Comparison of ENCODE assay signal across 16 mouse cellular contexts in genomic region chr12:4048031-4048430, GRCm38 (mm10).
"Had no signal": no experiment of that assay in that cellular context is flagged by ENCODE, and none has a peak within 500 bp of the region (broad histone marks: within the 10 kb centered on the region; RNA-seq: fewer than 3 reads in every experiment).

No protein-coding gene starts in this region.

- H3K4me1 ChIP-seq: kidney, embryonic 15.5 days; liver, embryonic 13.5 days; midbrain, embryonic 12.5 days; midbrain, embryonic 15.5 days; neural tube, embryonic 12.5 days; neural tube, embryonic 15.5 days had no signal

- H3K9ac ChIP-seq: kidney, embryonic 15.5 days; liver, embryonic 13.5 days; midbrain, embryonic 12.5 days; midbrain, embryonic 15.5 days; neural tube, embryonic 12.5 days; neural tube, embryonic 15.5 days had no signal

- H3K27me3 ChIP-seq: kidney, embryonic 15.5 days; liver, embryonic 13.5 days; midbrain, embryonic 12.5 days; midbrain, embryonic 15.5 days; neural tube, embryonic 12.5 days; neural tube, embryonic 15.5 days had no signal

- H3K36me3 ChIP-seq: kidney, embryonic 15.5 days; liver, embryonic 13.5 days; midbrain, embryonic 12.5 days; midbrain, embryonic 15.5 days; neural tube, embryonic 12.5 days; neural tube, embryonic 15.5 days had no signal

- H3K4me3 ChIP-seq: kidney, embryonic 15.5 days; left cerebral cortex, adult 2 months; liver, embryonic 13.5 days; midbrain, embryonic 12.5 days; midbrain, embryonic 15.5 days; neural tube, embryonic 12.5 days; neural tube, embryonic 15.5 days had no signal

- DNase-seq: kidney, adult 2 months; kidney, postnatal 10 days; kidney, postnatal 36 days; layer of hippocampus, postnatal 36 days; liver, embryonic 13.5 days; lung, adult 2 months; lung, postnatal 14 days; lung, postnatal 4 days; retina, postnatal 1 day had no signal

- H3K27ac ChIP-seq: kidney, embryonic 15.5 days; left cerebral cortex, adult 2 months; liver, embryonic 13.5 days; midbrain, embryonic 12.5 days; midbrain, embryonic 15.5 days; neural tube, embryonic 12.5 days; neural tube, embryonic 15.5 days had no signal

- H3K9me3 ChIP-seq: kidney, embryonic 15.5 days; liver, embryonic 13.5 days; midbrain, embryonic 12.5 days; midbrain, embryonic 15.5 days; neural tube, embryonic 12.5 days; neural tube, embryonic 15.5 days had no signal

- H3K4me2 ChIP-seq: kidney, embryonic 15.5 days; liver, embryonic 13.5 days; midbrain, embryonic 12.5 days; midbrain, embryonic 15.5 days; neural tube, embryonic 12.5 days; neural tube, embryonic 15.5 days had no signal

- ATAC-seq: intestine, postnatal 0 days; midbrain, embryonic 15.5 days had no signal
